ENCODE assay signal across 8 mouse cellular contexts in genomic region chr9:70657013-70657967, GRCm38 (mm10). TPM values are rescaled to one million over a fixed set of nuclear protein-coding genes. Genes with fewer than 3 reads are reported as not detected.
A peak's percentile ranks its signal among the peaks of the same experiment; 100 is the strongest.
DNase-seq lines count a peak whose midpoint lies in the region; ATAC-seq and TF ChIP-seq lines count a peak whose summit lies in the region.

Gene Mindy2 (minus strand): TSS chr9:70657174.

- no peaks in the 10 kb centered on the region for H3K27me3 ChIP-seq in CH12.LX (replicated peaks)
- H3K27me3 ChIP-seq in forebrain, embryonic 12.5 days: no peaks in the 10 kb centered on the region
- no peaks in the 10 kb centered on the region for H3K27me3 ChIP-seq in heart, postnatal 0 days (ENCODE audit: control insufficient read depth, insufficient read depth, low read length)
- H3K27me3 ChIP-seq in liver, embryonic 16.5 days (ENCODE audit: control insufficient read depth, insufficient read depth, low read depth, low read length): no peaks in the 10 kb centered on the region
- no peaks in the 10 kb centered on the region for H3K27me3 ChIP-seq in neural tube, embryonic 13.5 days
- no peaks in the 10 kb centered on the region for H3K27me3 ChIP-seq in testis, adult 2 months (ENCODE audit: control insufficient read depth, insufficient read depth, low read length)

- peaks cover 9 to 40% of the 10 kb centered on the region in 2 experiments for H3K4me1 ChIP-seq in CH12.LX (ENCODE audit: control insufficient read depth in 1 of 2, insufficient read depth in 2 of 2)
- H3K4me1 ChIP-seq in forebrain, embryonic 12.5 days: peaks cover 30% of the 10 kb centered on the region
- H3K4me1 ChIP-seq in heart, postnatal 0 days (ENCODE audit: control insufficient read depth, insufficient read depth): peaks cover 22% of the 10 kb centered on the region
- H3K4me1 ChIP-seq in liver, embryonic 16.5 days (ENCODE audit: control insufficient read depth, low read depth, low read length): peaks cover 32% of the 10 kb centered on the region
- peaks cover 39% of the 10 kb centered on the region for H3K4me1 ChIP-seq in neural tube, embryonic 13.5 days (replicated peaks)
- H3K4me1 ChIP-seq in testis, adult 2 months (ENCODE audit: control insufficient read depth, insufficient read depth, low read length): peaks cover 3% of the 10 kb centered on the region

- dilution Hi-C loops in CH12.LX (cut with MboI; ENCODE audit: extremely low pct_ligation_motif_present, extremely low pct_unique_long_range_greater_than_20kb, low sequenced_read_pairs): no loop called here

- peak; percentile 24; the same call in 1 of the 2 replicates for TF ChIP-seq EP300 in CH12.LX (IDR thresholded peaks at IDR 0.05; ENCODE audit: low read length)
- peak; percentile 62; the same call in 1 of the 2 replicates for TF ChIP-seq EP300 in heart, postnatal 0 days (IDR thresholded peaks at IDR 0.05; ENCODE audit: low read depth)

- TF ChIP-seq POLR2A in CH12.LX (IDR thresholded peaks at IDR 0.05; ENCODE audit: low read depth, low read length): peak; percentile 62
- peak; percentile 88 for TF ChIP-seq POLR2A in testis, adult 2 months (IDR thresholded peaks at IDR 0.05; ENCODE audit: control insufficient read depth, low read depth, low read length)

- peak; percentile 96 for ATAC-seq in forebrain, embryonic 12.5 days (ENCODE audit: low FRiP score)
- ATAC-seq in heart, postnatal 0 days (ENCODE audit: insufficient read depth, low read depth): peak; percentile 99
- ATAC-seq in liver, embryonic 16.5 days (ENCODE audit: low read depth): peak; percentile 94
- peak; percentile 97 for ATAC-seq in neural tube, embryonic 13.5 days (ENCODE audit: low read depth)

- 2% methylated on average over 66 of the region's 67 CpGs for WGBS in forebrain, embryonic 12.5 days
- 2% methylated on average over 62 of the region's 67 CpGs for WGBS in heart, postnatal 0 days
- under 1% methylated on average over 62 of the region's 67 CpGs for WGBS in liver, embryonic 16.5 days (ENCODE audit: insufficient replicate concordance)
- 1% methylated on average over 67 of the region's 67 CpGs for WGBS in neural tube, embryonic 13.5 days

- H3K9ac ChIP-seq in CH12.LX (ENCODE audit: insufficient read depth, low read depth): peak within 1 kb of the TSS; percentile 79
- peak within 1 kb of the TSS; percentile 90 for H3K9ac ChIP-seq in forebrain, embryonic 12.5 days
- peak within 1 kb of the TSS; percentile 93 for H3K9ac ChIP-seq in heart, postnatal 0 days (replicated peaks; ENCODE audit: low read depth, low read length)
- peak within 1 kb of the TSS; percentile 94 for H3K9ac ChIP-seq in liver, embryonic 16.5 days (ENCODE audit: low read depth, low read length)
- peak within 1 kb of the TSS; percentile 97 for H3K9ac ChIP-seq in neural tube, embryonic 13.5 days

- H3K36me3 ChIP-seq in CH12.LX (replicated peaks in 1 of 2; ENCODE audit: control insufficient read depth in 1 of 2, insufficient read depth in 1 of 2, low read length in 1 of 2): peaks cover 0 to 1% of the 10 kb centered on the region in 2 experiments
- H3K36me3 ChIP-seq in forebrain, embryonic 12.5 days (replicated peaks): no peaks in the 10 kb centered on the region
- H3K36me3 ChIP-seq in heart, postnatal 0 days (replicated peaks; ENCODE audit: control insufficient read depth, insufficient read depth, low read length): no peaks in the 10 kb centered on the region
- H3K36me3 ChIP-seq in liver, embryonic 16.5 days (ENCODE audit: control insufficient read depth, insufficient read depth): peaks cover 2% of the 10 kb centered on the region; the same call in 1 of the 2 replicates
- H3K36me3 ChIP-seq in neural tube, embryonic 13.5 days: no peaks in the 10 kb centered on the region
- H3K36me3 ChIP-seq in testis, adult 2 months (ENCODE audit: control insufficient read depth, insufficient read depth, low read length): no peaks in the 10 kb centered on the region

- in situ Hi-C loops in CH12.LX (cut with MboI; ENCODE audit: low pct_ligation_motif_present, low pct_unique_long_range_greater_than_20kb, low sequenced_read_pairs): no loop called here

- no peaks in the 10 kb centered on the region for H3K9me3 ChIP-seq in CH12.LX (replicated peaks; ENCODE audit: low read length)
- no peaks in the 10 kb centered on the region for H3K9me3 ChIP-seq in forebrain, embryonic 12.5 days
- no peaks in the 10 kb centered on the region for H3K9me3 ChIP-seq in heart, postnatal 0 days (replicated peaks; ENCODE audit: control insufficient read depth, low read length)
- H3K9me3 ChIP-seq in liver, embryonic 16.5 days (replicated peaks; ENCODE audit: control insufficient read depth, low read length): no peaks in the 10 kb centered on the region
- no peaks in the 10 kb centered on the region for H3K9me3 ChIP-seq in neural tube, embryonic 13.5 days

- H3K79me2 ChIP-seq in CH12.LX (replicated peaks; ENCODE audit: control insufficient read depth, extremely low read depth, insufficient read depth, poor library complexity, severe bottlenecking): peaks cover 10% of the 10 kb centered on the region; the same call in 1 of the 2 replicates

- TF ChIP-seq RAD21 in CH12.LX (IDR thresholded peaks at IDR 0.05; ENCODE audit: low read depth, low read length): no peak; the same call in 1 of the 2 replicates

- peak within 1 kb of the TSS; percentile 91 to 99 (median 91) for H3K4me3 ChIP-seq in CH12.LX (replicated peaks in 1 of 3; ENCODE audit: low read depth in 2 of 3, low read length in 2 of 3, poor library complexity in 1 of 3)
- H3K4me3 ChIP-seq in forebrain, embryonic 12.5 days (replicated peaks): peak within 1 kb of the TSS; percentile 91
- peak within 1 kb of the TSS; percentile 99 for H3K4me3 ChIP-seq in heart, postnatal 0 days (ENCODE audit: low read depth, low read length)
- H3K4me3 ChIP-seq in liver, embryonic 16.5 days (ENCODE audit: low read depth, low read length): peak within 1 kb of the TSS; percentile 90
- H3K4me3 ChIP-seq in neural tube, embryonic 13.5 days: peak within 1 kb of the TSS; percentile 96
- peak within 1 kb of the TSS; percentile 90 for H3K4me3 ChIP-seq in testis, adult 2 months (ENCODE audit: control insufficient read depth, low read depth, low read length)

- no peak for TF ChIP-seq CTCF in CH12.LX (conservative IDR thresholded peaks at IDR 0.05 in 1 of 2, IDR thresholded peaks at IDR 0.05 in 1 of 2; ENCODE audit: low read depth in 2 of 2, low read length in 2 of 2)
- TF ChIP-seq CTCF in heart, postnatal 0 days (IDR thresholded peaks at IDR 0.05; ENCODE audit: low read depth): no peak
- TF ChIP-seq CTCF in testis, adult 2 months (IDR thresholded peaks at IDR 0.05; ENCODE audit: control insufficient read depth, insufficient read depth, insufficient replicate concordance, low read depth, low read length): no peak

- H3K27ac ChIP-seq in CH12.LX (ENCODE audit: insufficient read depth, low read depth): peak within 1 kb of the TSS; percentile 53
- peak within 1 kb of the TSS; percentile 96 for H3K27ac ChIP-seq in forebrain, embryonic 12.5 days
- peak within 1 kb of the TSS; percentile 97 for H3K27ac ChIP-seq in heart, postnatal 0 days (ENCODE audit: low read depth)
- peak within 1 kb of the TSS; percentile 99 for H3K27ac ChIP-seq in liver, embryonic 16.5 days (ENCODE audit: low read length)
- peak within 1 kb of the TSS; percentile 98 for H3K27ac ChIP-seq in neural tube, embryonic 13.5 days (replicated peaks)
- H3K27ac ChIP-seq in testis, adult 2 months (ENCODE audit: control insufficient read depth, insufficient read depth, low read depth, low read length): peak within 1 kb of the TSS; percentile 90

- peak within 1 kb of the TSS; percentile 74 for H3K4me2 ChIP-seq in CH12.LX (ENCODE audit: insufficient read depth, low read depth, poor library complexity, severe bottlenecking)
- H3K4me2 ChIP-seq in forebrain, embryonic 12.5 days: peak within 1 kb of the TSS; percentile 76
- H3K4me2 ChIP-seq in heart, postnatal 0 days (ENCODE audit: low read depth, low read length): peak within 1 kb of the TSS; percentile 97
- H3K4me2 ChIP-seq in liver, embryonic 16.5 days (ENCODE audit: low read depth, low read length): peak within 1 kb of the TSS; percentile 75
- H3K4me2 ChIP-seq in neural tube, embryonic 13.5 days: peak within 1 kb of the TSS; percentile 72

- peak; percentile 95 for DNase-seq in CH12.LX (ENCODE audit: extremely low read depth)
- DNase-seq in c-Kit-positive CD71-positive TER-119-negative erythroid progenitor cells, embryonic 14.5 days (ENCODE audit: low read depth): peak; percentile 96
- DNase-seq in heart, postnatal 0 days (ENCODE audit: low spot score): peak; percentile 96
- DNase-seq in kidney, postnatal 4 days: peak; percentile 99 to 100

TF ChIP-seq in CH12.LX, 34 proteins besides CTCF, POLR2A, EP300 and RAD21 (continues in another document):
- TF ChIP-seq JUN (IDR thresholded peaks at IDR 0.05; ENCODE audit: insufficient read depth, low read depth, low read length): no peak
- no peak for TF ChIP-seq USF2 (conservative IDR thresholded peaks at IDR 0.05; ENCODE audit: low read depth, low read length)
- TF ChIP-seq CHD1 (IDR thresholded peaks at IDR 0.05; ENCODE audit: low read depth, low read length): no peak; the same call in 1 of the 2 replicates
- no peak for TF ChIP-seq SMC3 (IDR thresholded peaks at IDR 0.05; ENCODE audit: low read depth, low read length)
- TF ChIP-seq ZKSCAN1 (IDR thresholded peaks at IDR 0.05; ENCODE audit: borderline replicate concordance, low read depth, low read length): no peak
- no peak for TF ChIP-seq GABPA (IDR thresholded peaks at IDR 0.05; ENCODE audit: insufficient replicate concordance, low read depth, low read length)
- TF ChIP-seq E2F4 (IDR thresholded peaks at IDR 0.05; ENCODE audit: insufficient replicate concordance, low read depth, low read length): peak; percentile 53; the same call in 1 of the 2 replicates
- peak; percentile 59; the same call in 1 of the 2 replicates for TF ChIP-seq NRF1 (IDR thresholded peaks at IDR 0.05; ENCODE audit: low read depth, low read length)
- TF ChIP-seq ZC3H11A (IDR thresholded peaks at IDR 0.05; ENCODE audit: low read depth, low read length): no peak
- TF ChIP-seq HCFC1 (IDR thresholded peaks at IDR 0.05; ENCODE audit: low read depth, low read length): peak; percentile 52
- peak; percentile 53; the same call in 1 of the 2 replicates for TF ChIP-seq TCF12 (IDR thresholded peaks at IDR 0.05; ENCODE audit: low read depth, low read length)
- no peak for TF ChIP-seq CHD2 (IDR thresholded peaks at IDR 0.05; ENCODE audit: low read length)

RNA-seq across cellular contexts. Expression of gene Mindy2, which starts in this region (rescaled TPM):
- 5.3 and 7.0 TPM in 2 replicates for total RNA-seq in CH12.LX (2012; rRNA removed)
- 9.9 and 10.0 TPM in 2 replicates for total RNA-seq in CH12.LX (2014; rRNA removed)
- 5.9 and 6.8 TPM in 2 replicates for polyA plus RNA-seq in CH12.LX (2012; ENCODE audit: insufficient read length, low read depth)
- polyA plus RNA-seq in forebrain, embryonic 12.5 days (2016; fragmentation: Nextera tagmentation; extraction: Ambion mirVana): 13.4 and 13.7 TPM in 2 replicates
- 15.3 and 20.8 TPM in 2 replicates for total RNA-seq in heart, postnatal 0 days (2014; rRNA removed; ENCODE audit: low replicate concordance)
- 9.0 and 9.2 TPM in 2 replicates for polyA plus RNA-seq in heart, postnatal 0 days (2015; fragmentation: Nextera tagmentation; extraction: Ambion mirVana)
- polyA plus RNA-seq in liver, embryonic 16.5 days (2015; fragmentation: Nextera tagmentation; extraction: Ambion mirVana): 11.2 and 12.9 TPM in 2 replicates
- 25.6 and 29.4 TPM in 2 replicates for polyA plus RNA-seq in neural tube, embryonic 13.5 days (2015; fragmentation: Nextera tagmentation; extraction: Ambion mirVana)
- 1.6 and 1.7 TPM in 2 replicates for polyA plus RNA-seq in testis, adult 2 months (2012; rRNA removed)

Comparison
In these comparisons a context has a peak if more than half of its experiments do, and no peak if none do; other contexts are left out.
1. Peak in every context shown above with its lines: DNase-seq, ATAC-seq, H3K4me3 ChIP-seq and H3K27ac ChIP-seq.